Mouse (Mus musculus) kidney, adult 2 months (tissue): ENCODE data around the gene Cryaa. TPM values are rescaled to one million over a fixed set of nuclear protein-coding genes. Genes with fewer than 3 reads are reported as not detected.

ENCODE experiments used
- DNase-seq: peaks from one replicate; pipeline ENCODE4 v3.0.0; 2021
- H3K27ac ChIP-seq: fragments of 200-500 bp; 2 replicates; pipeline ENCODE4 v1.5.1; 2012; ENCODE audit warnings: low read depth, low read length, control low read depth, inconsistent platforms; ENCODE audit not compliant: insufficient read depth
- H3K27me3 ChIP-seq: fragments of 200-500 bp; replicated peaks from 2 replicates; pipeline ENCODE4 v1.6.1; 2012; ENCODE audit warnings: mild to moderate bottlenecking, moderate library complexity, low read length, inconsistent platforms; ENCODE audit not compliant: control insufficient read depth, insufficient read depth
- H3K36me3 ChIP-seq: fragments of 200-500 bp; 2 replicates; pipeline ENCODE4 v1.6.1; 2012; ENCODE audit warnings: mild to moderate bottlenecking, moderate library complexity, low read length, inconsistent platforms; ENCODE audit not compliant: control insufficient read depth, insufficient read depth
- H3K4me1 ChIP-seq: fragments of 200-500 bp; 2 replicates; pipeline ENCODE4 v1.6.1; 2011; ENCODE audit warnings: low read length; ENCODE audit not compliant: control insufficient read depth, insufficient read depth
- H3K4me3 ChIP-seq: fragments of 200-500 bp; 2 replicates; pipeline ENCODE4 v1.5.1; 2011; ENCODE audit warnings: mild to moderate bottlenecking, low read depth, low read length, control low read depth; ENCODE audit not compliant: insufficient read depth
- CTCF ChIP-seq: fragments of 200-500 bp; conservative IDR thresholded peaks from 2 replicates; pipeline ENCODE4 v1.5.1; 2011; ENCODE audit warnings: low read depth, mild to moderate bottlenecking, control low read depth, low read length, moderate library complexity, mixed read lengths; ENCODE audit not compliant: insufficient read depth, insufficient read length
- POLR2A ChIP-seq: fragments of 200-500 bp; IDR thresholded peaks from one replicate; pipeline ENCODE4 v1.6.1; 2011; ENCODE audit warnings: low read depth, low read length, control low read depth
- WGBS: fragments of 180-500 bp; shearing (Covaris S2); methylation state at CpG from one replicate; pipeline ENCODE4 v1.1.7; 2018; 5-methylcytosine and 5-hydroxymethylcytosine counted together
- polyA plus RNA-seq: library from polyadenylated mRNA; depleted of rRNA; stranded (reverse); fragments of >200 nt; gene quantifications from 2 replicates; pipeline ENCODE4 v1.2.3, GENCODE M21; 2012; rRNA removed

Gene Cryaa
- 0.86 and 0.99 TPM in 2 replicates for polyA plus RNA-seq

DNA sequence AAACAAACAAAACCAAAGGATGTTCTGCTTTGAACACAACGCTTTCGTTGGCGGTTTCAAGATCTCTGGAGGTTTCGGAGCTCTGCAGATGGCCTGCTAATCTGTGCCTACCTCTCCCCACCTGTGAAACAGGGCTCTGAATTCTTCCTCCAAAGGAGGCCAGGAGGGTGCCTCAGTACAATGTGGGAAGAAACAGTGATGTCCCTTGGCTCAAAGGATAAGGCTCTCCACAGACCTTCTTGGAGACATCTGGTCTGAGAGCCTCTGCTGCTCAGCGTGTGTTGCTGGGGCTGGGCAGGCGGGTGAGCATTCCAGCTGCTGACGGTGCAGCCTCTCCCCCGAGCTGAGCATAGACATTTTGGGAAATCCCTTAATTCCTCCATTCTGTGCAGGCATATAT is at the start of gene Cryaa:
Cryaa (plus strand) TSS at position 301 of the 400 bp plus-strand sequence.
- no peak for DNase-seq
- Histone ChIP-seq H3K36me3 (no peaks in the 10 kb centered on the region), H3K4me1 (no peaks in the 10 kb centered on the region; the same call in 1 of the 2 replicates), H3K4me3 (no peak within 1 kb of the TSS), H3K27me3 (no peaks in the 10 kb centered on the region), H3K27ac (no peak within 1 kb of the TSS)
- TF ChIP-seq CTCF (no peak), POLR2A (no peak)
- WGBS, result 78% methylated on average over 8 of the region's 8 CpGs

GRCm38 (mm10) chr17:31627961-31628360 is 49.6 kb upstream of the Cryaa start:
- Histone ChIP-seq H3K27ac (no peak overlapping the region), H3K27me3 (no peaks in the 10 kb centered on the region), H3K36me3 (no peaks in the 10 kb centered on the region), H3K4me3 (no peak overlapping the region), H3K4me1 (peaks cover 13% of the 10 kb centered on the region; the same call in 1 of the 2 replicates)
- no peak for DNase-seq
- TF ChIP-seq CTCF (no peak), POLR2A (no peak)
- 81% methylated on average over 2 of the region's 2 CpGs for WGBS

GRCm38 (mm10) chr17:31631081-31631800 is 46.4 kb upstream of the Cryaa start:
- Histone ChIP-seq H3K27ac (no peak overlapping the region), H3K27me3 (no peaks in the 10 kb centered on the region), H3K4me1 (peaks cover 13% of the 10 kb centered on the region; the same call in 1 of the 2 replicates), H3K36me3 (no peaks in the 10 kb centered on the region), H3K4me3 (no peak overlapping the region)
- peak; percentile 61 for DNase-seq
- 64% methylated on average over 10 of the region's 10 CpGs for WGBS
- no peak for TF ChIP-seq CTCF
- no peak for TF ChIP-seq POLR2A

GRCm38 (mm10) chr17:31633007-31633406 is 44.6 kb upstream of the Cryaa start:
- Histone ChIP-seq H3K27me3 (no peaks in the 10 kb centered on the region), H3K36me3 (no peaks in the 10 kb centered on the region), H3K4me3 (no peak overlapping the region), H3K27ac (no peak overlapping the region), H3K4me1 (peaks cover 18% of the 10 kb centered on the region; the same call in 1 of the 2 replicates)
- peak; percentile 83 for DNase-seq
- 55% methylated on average over 6 of the region's 6 CpGs for WGBS
- TF ChIP-seq POLR2A, result no peak
- TF ChIP-seq CTCF, result no peak

DNA sequence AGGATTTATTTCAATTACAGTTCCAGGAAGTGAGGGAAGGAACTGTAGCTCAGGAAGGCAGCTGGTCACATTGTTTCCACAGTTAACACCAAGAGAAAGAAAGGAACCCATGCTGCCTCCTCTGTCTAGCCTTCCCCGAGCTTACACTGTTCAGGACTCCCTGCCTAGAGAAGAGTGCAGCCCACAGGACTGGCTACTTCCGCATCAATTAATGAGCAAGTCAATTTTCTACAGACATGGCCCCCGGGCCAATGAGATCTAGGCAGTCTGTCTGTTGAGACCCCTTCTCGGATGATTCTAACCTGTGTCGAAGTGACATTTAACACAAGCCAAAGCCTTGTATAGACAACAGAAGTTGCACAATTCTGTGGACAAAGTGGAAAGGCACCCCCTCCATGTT is 42.7 kb upstream of the Cryaa start:
- DNase-seq, result no peak
- Histone ChIP-seq H3K27me3 (no peaks in the 10 kb centered on the region), H3K36me3 (no peaks in the 10 kb centered on the region), H3K27ac (no peak overlapping the region), H3K4me1 (peaks cover 18% of the 10 kb centered on the region; the same call in 1 of the 2 replicates), H3K4me3 (no peak overlapping the region)
- TF ChIP-seq POLR2A (no peak), CTCF (no peak)
- 87% methylated on average over 5 of the region's 5 CpGs for WGBS

- Histone ChIP-seq H3K27ac (no peak overlapping the region), H3K36me3 (no peaks in the 10 kb centered on the region), H3K27me3 (no peaks in the 10 kb centered on the region), H3K4me1 (peaks cover 17% of the 10 kb centered on the region; the same call in 1 of the 2 replicates), H3K4me3 (peak overlapping the region; percentile 51; the same call in 1 of the 2 replicates)
- peak; percentile 62 for DNase-seq
- WGBS, result 76% methylated on average over 11 of the region's 11 CpGs
- TF ChIP-seq POLR2A, result no peak
- TF ChIP-seq CTCF, result no peak
Measured at GRCm38 (mm10) chr17:31635781-31636180, 41.8 kb upstream of the Cryaa start.

GRCm38 (mm10) chr17:31636277-31636941 is 41.2 kb upstream of the Cryaa start:
- 12% methylated on average over 45 of the region's 45 CpGs for WGBS
- Histone ChIP-seq H3K4me3 (peak overlapping the region; percentile 51), H3K4me1 (peaks cover 12% of the 10 kb centered on the region; the same call in 1 of the 2 replicates), H3K27me3 (no peaks in the 10 kb centered on the region), H3K36me3 (no peaks in the 10 kb centered on the region), H3K27ac (peak overlapping the region; percentile 34)
- DNase-seq, result no peak
- TF ChIP-seq CTCF (no peak), POLR2A (no peak)
